Mouse (Mus musculus) midbrain, embryonic 11.5 days (tissue): Measurements from ENCODE around the gene Rnf123. TPM values are rescaled to one million over a fixed set of nuclear protein-coding genes. Genes with fewer than 3 reads are reported as not detected.

ENCODE experiments used
- ATAC-seq: fragments of 200-750 bp; cut with Nextera tagmentation; 2 replicates; pipeline ENCODE4 v1.8.0; 2017; ENCODE audit warnings: moderate TSS enrichment, moderate library complexity; ENCODE audit not compliant: low FRiP score
- DNase-seq: peaks from one replicate; pipeline ENCODE4 v3.0.0; 2015; ENCODE audit warnings: low spot score; ENCODE audit errors: missing footprints
- H3K27ac ChIP-seq: fragments of 300-500 bp; sonication (generic); 2 replicates; pipeline ENCODE4 v1.5.1; 2014; ENCODE audit warnings: low read depth, low read length
- H3K27me3 ChIP-seq: fragments of 300-500 bp; sonication (generic); 2 replicates; pipeline ENCODE4 v1.6.1; 2014; ENCODE audit warnings: mild to moderate bottlenecking, low read length, moderate library complexity, mixed read lengths; ENCODE audit not compliant: control insufficient read depth, insufficient read depth
- H3K36me3 ChIP-seq: fragments of 300-500 bp; sonication (generic); 2 replicates; pipeline ENCODE4 v1.6.1; 2014; ENCODE audit warnings: mild to moderate bottlenecking, low read length, moderate library complexity, mixed read lengths; ENCODE audit not compliant: control insufficient read depth, insufficient read depth
- H3K4me1 ChIP-seq: fragments of 300-500 bp; sonication (generic); 2 replicates; pipeline ENCODE4 v1.6.1; 2014; ENCODE audit warnings: low read length; ENCODE audit not compliant: control insufficient read depth, insufficient read depth
- H3K4me2 ChIP-seq: fragments of 300-500 bp; sonication (generic); 2 replicates; pipeline ENCODE4 v1.6.1; 2014; ENCODE audit warnings: mild to moderate bottlenecking, moderate library complexity
- H3K4me3 ChIP-seq: fragments of 300-500 bp; sonication (generic); 2 replicates; pipeline ENCODE4 v1.5.1; 2014; ENCODE audit warnings: low read depth, low read length
- H3K9ac ChIP-seq: fragments of 300-500 bp; sonication (generic); 2 replicates; pipeline ENCODE4 v1.6.1; 2014; ENCODE audit warnings: low read length
- H3K9me3 ChIP-seq: fragments of 300-500 bp; sonication (generic); 2 replicates; pipeline ENCODE4 v1.6.1; 2016; ENCODE audit warnings: low read length; ENCODE audit not compliant: control insufficient read depth
- WGBS: fragments of 180-500 bp; shearing (Covaris S2); extraction: QIAGEN DNeasy Blood & Tissue Kit; methylation state at CpG from one replicate; pipeline ENCODE4 v1.1.7; 2014; 5-methylcytosine and 5-hydroxymethylcytosine counted together
- polyA plus RNA-seq: library from polyadenylated mRNA; unstranded; fragments of >200 nt; fragmentation: Nextera tagmentation; extraction: Ambion mirVana; gene quantifications from 2 replicates; pipeline ENCODE4 v1.2.1, GENCODE M21; 2014

The Rnf123 gene
- polyA plus RNA-seq, 1 experiment from 2014 or later = 29.2 TPM

DNA sequence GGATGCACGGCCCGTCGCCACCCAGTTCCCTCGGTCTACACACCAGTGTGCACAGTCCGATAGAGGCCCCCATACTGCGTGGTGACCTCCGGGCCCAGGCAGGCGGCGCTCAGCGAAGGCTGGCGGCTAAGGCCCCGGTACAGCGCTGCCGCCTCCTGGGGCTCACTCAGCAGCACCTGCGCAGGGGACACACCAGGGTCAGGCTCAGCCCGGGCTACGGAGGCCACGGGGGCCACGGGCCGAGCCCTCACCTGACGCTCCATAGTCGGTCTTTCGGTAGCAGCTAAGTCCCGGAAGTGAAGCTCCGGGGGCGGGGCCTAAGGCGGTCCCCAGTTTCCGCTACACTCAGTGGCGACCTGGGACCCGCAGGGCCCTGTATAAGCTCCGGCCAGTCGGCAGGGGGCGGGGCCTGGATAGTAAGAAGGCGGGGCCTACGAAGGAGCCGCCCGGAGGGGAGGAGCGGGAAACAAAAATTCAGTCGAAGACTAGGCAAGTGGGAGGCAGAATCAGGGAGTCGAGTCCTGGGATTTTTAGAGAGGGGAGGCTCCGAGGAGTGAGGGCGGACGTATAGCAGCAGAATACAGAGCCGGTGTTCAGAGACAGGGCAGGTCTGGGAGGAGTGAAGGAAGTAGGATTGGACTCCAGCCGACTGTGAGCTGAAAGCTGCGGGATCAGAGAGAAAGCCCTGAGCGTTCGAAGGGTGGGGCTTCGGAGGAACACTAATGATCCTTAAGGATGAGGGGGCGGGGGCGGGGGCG is 11.2 kb upstream of the Rnf123 start, which contains the start of gene Apeh:
Gene Apeh, minus strand, starts transcription at position 423 of the 758 bp plus-strand sequence.
- peak within 1 kb of the TSS; percentile 36; the same call in 1 of the 2 replicates for H3K27ac ChIP-seq
- H3K4me2 ChIP-seq = peak within 1 kb of the TSS; percentile 89
- H3K9me3 ChIP-seq = no peaks in the 10 kb centered on the region
- H3K27me3 ChIP-seq = no peaks in the 10 kb centered on the region
- peak within 1 kb of the TSS; percentile 83 for H3K4me3 ChIP-seq
- ATAC-seq (peak; percentile 96), DNase-seq (peak; percentile 99)
- H3K4me1 ChIP-seq = peaks cover 11% of the 10 kb centered on the region
- peak within 1 kb of the TSS; percentile 78 for H3K9ac ChIP-seq
- under 1% methylated on average over 51 of the region's 52 CpGs for WGBS
- H3K36me3 ChIP-seq = peaks cover 21% of the 10 kb centered on the region

DNA sequence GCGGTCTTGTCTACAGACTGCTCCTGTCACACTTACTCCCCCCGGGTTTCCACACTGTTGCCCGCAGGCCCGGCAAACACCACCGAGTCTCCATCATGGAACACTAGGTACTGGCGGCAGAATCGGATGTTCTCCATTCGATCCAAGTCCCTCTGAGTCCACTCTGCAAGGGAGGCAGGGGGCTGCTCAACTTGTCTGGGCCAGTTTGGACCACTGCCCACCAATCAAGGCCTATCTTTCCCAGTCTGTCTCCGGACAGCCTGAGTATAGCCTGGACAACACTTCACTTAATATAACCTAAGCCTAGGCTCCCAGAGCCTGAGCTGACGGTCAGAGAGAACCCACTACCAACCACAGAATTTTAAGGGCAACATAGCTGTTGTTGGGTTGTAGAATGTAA is 10.4 kb upstream of the Rnf123 start:
- H3K4me1 ChIP-seq = peaks cover 11% of the 10 kb centered on the region
- peak; percentile 68 for DNase-seq
- H3K9ac ChIP-seq = peak overlapping the region; percentile 78
- ATAC-seq = no peak
- peak overlapping the region; percentile 83 for H3K4me3 ChIP-seq
- H3K9me3 ChIP-seq = no peaks in the 10 kb centered on the region
- H3K27ac ChIP-seq = no peak overlapping the region
- peaks cover 21% of the 10 kb centered on the region for H3K36me3 ChIP-seq
- no peaks in the 10 kb centered on the region for H3K27me3 ChIP-seq
- 78% methylated on average over 10 of the region's 10 CpGs for WGBS
- H3K4me2 ChIP-seq = peak overlapping the region; percentile 89

DNA sequence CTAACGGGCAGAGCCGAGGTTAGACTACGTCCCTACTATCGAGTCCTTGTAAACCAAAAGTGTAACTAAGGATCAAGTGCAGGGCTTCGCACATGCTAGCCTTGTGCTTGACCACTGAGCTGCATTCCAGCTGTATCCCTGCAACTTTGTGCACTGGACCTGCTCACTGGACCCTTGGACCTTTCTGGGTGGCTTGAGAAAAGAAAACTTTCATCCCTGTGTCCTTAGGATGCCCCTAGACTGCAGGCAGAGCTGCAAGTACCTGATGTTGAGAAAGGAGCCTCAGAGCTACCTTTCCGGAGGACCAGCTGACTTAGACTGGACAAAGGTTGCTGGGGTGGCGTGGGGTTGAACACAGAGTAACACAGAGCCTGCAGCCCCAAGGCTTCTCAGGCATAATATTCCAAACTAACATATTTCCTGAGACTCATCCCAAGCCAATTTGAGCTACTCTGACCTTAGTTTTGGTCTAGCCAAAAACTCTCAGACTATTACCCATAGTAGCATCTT is 7.5 kb upstream of the Rnf123 start:
- DNase-seq = no peak
- Histone ChIP-seq H3K9ac (no peak overlapping the region), H3K27ac (no peak overlapping the region), H3K4me2 (no peak overlapping the region), H3K36me3 (peaks cover 41% of the 10 kb centered on the region), H3K4me3 (no peak overlapping the region), H3K27me3 (no peaks in the 10 kb centered on the region), H3K9me3 (no peaks in the 10 kb centered on the region), H3K4me1 (peaks cover 11% of the 10 kb centered on the region)
- WGBS = 95% methylated on average over 7 of the region's 7 CpGs
- no peak for ATAC-seq

- no peaks in the 10 kb centered on the region for H3K4me1 ChIP-seq
- H3K27ac ChIP-seq = no peak overlapping the region
- H3K9ac ChIP-seq = no peak overlapping the region
- no peak for DNase-seq
- ATAC-seq = no peak
- H3K9me3 ChIP-seq = no peaks in the 10 kb centered on the region
- H3K27me3 ChIP-seq = peaks cover 24% of the 10 kb centered on the region
- no peak overlapping the region for H3K4me3 ChIP-seq
- WGBS = 97% methylated on average over 4 of the region's 4 CpGs
- H3K36me3 ChIP-seq = peaks cover 32% of the 10 kb centered on the region
- H3K4me2 ChIP-seq = no peak overlapping the region
Observed at GRCm38 (mm10) chr9:108085261-108085660, 2.1 kb upstream of the Rnf123 start.

DNA sequence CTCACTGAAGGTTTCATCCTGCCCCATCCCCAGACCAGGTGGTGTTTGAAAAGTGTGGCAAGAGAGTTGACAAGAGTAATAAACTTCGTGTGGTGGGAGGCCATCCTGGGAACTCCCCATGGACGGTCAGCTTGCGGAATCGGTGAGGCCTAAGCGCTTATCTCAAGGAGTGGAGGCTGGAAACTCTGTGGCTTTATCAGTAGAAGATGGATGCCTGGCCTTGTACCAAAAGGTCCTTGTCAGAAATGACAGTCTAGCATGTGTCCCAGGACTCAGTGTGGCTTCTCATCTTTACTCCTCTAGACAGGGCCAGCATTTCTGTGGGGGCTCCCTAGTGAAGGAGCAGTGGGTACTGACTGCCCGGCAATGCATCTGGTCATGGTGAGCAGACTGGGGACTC is 415 bp upstream of the Rnf123 start:
- Histone ChIP-seq H3K4me2 (no peak overlapping the region), H3K36me3 (peaks cover 27% of the 10 kb centered on the region), H3K27ac (no peak overlapping the region), H3K9ac (no peak overlapping the region), H3K4me3 (no peak overlapping the region), H3K27me3 (peaks cover 24% of the 10 kb centered on the region), H3K9me3 (no peaks in the 10 kb centered on the region), H3K4me1 (peaks cover 5% of the 10 kb centered on the region; the same call in 1 of the 2 replicates)
- 84% methylated on average over 6 of the region's 6 CpGs for WGBS
- DNase-seq (no peak), ATAC-seq (no peak)

DNA sequence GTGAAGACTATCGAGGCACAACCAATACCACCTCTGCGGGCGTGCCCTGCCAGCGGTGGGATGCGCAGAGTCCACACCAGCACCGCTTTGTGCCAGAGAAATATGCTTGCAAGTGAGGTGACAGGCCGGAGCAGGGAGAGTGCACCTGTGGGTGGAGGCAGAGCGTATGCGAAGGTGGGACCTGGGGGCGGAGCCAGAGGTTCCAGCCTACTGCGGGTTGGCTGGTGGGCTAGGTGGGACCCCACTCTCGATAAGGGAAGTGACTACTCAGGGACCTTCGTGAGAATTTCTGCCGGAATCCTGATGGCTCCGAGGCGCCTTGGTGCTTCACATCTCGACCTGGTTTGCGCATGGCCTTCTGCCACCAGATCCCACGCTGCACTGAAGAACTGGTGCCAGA is 597 bp downstream of the Rnf123 start:
- DNase-seq (no peak), ATAC-seq (no peak)
- H3K9ac ChIP-seq = no peak overlapping the region
- H3K4me1 ChIP-seq = peaks cover 11% of the 10 kb centered on the region; the same call in 1 of the 2 replicates
- H3K27ac ChIP-seq = no peak overlapping the region
- no peaks in the 10 kb centered on the region for H3K9me3 ChIP-seq
- peaks cover 24% of the 10 kb centered on the region for H3K27me3 ChIP-seq
- no peak overlapping the region for H3K4me3 ChIP-seq
- H3K4me2 ChIP-seq = no peak overlapping the region
- H3K36me3 ChIP-seq = peaks cover 23% of the 10 kb centered on the region
- WGBS = 9% methylated on average over 19 of the region's 19 CpGs

DNA sequence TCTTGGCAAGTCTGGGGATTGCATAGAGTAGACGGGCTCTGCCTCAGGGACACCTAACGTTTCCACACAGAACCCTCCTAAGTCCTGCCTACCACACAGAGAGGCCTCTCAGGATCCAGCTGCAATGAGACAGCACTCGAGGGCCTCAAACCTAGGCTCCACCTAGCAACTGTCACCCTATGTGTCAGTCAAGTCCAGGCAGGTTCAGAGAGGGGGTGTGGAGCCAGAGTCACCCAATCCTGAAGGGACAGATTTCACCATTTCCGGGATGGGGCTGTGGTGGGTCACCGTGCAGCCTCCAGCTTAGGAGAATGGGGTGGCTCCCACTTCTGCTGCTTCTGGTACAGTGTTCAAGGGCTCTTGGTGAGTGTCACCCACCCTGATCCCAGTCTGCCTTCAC is 3.0 kb downstream of the Rnf123 start, which contains the start of gene Mst1:
Gene Mst1, plus strand, starts transcription at position 269 of the 400 bp plus-strand sequence.
- Histone ChIP-seq H3K4me1 (peaks cover 11% of the 10 kb centered on the region; the same call in 1 of the 2 replicates), H3K27me3 (peaks cover 24% of the 10 kb centered on the region), H3K9ac (peak within 1 kb of the TSS; percentile 90), H3K4me2 (peak within 1 kb of the TSS; percentile 88), H3K36me3 (peaks cover 3% of the 10 kb centered on the region; the same call in 1 of the 2 replicates), H3K9me3 (no peaks in the 10 kb centered on the region), H3K4me3 (peak within 1 kb of the TSS; percentile 71), H3K27ac (no peak within 1 kb of the TSS)
- ATAC-seq (no peak), DNase-seq (no peak)
- 77% methylated on average over 5 of the region's 5 CpGs for WGBS

DNA sequence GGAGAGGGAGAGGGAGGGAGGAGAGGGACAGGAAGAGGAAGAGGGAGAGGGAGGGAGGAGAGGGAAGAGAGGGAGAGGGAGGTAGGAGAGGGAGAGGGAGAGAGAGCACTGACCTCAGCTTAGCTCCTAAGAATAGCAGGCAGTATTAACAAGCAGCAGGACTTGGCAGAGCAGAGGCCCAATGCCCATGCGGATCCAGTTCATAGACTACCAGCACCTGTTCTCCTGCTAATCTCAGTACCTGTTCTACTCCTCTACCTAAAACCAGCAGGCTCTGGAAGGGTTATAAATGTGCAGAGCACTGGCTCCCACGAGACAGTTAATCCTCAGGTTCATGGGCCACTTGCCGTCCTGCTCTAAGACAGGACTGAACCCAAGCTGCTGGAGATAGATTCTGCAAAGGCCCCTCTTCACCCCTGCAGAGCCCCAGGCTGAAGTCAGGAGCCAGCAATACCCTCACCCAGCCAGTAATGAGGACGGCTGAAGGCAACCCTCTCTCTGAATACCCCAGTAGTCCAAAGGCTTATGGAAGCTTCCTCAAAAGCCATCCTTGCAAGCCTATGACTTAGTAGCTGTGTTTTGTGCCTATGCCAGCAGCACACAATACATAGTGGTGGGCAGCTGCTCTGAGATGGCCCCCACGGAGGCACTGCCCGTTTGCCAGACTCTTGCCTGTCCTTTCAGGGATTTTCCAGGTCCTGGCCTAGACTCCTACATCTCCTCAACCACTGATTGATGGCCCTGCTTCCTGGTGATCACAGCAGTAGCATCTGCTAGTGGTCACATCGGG is 9.8 kb downstream of the Rnf123 start:
- 61% methylated on average over 7 of the region's 7 CpGs for WGBS
- DNase-seq = no peak
- Histone ChIP-seq H3K36me3 (no peaks in the 10 kb centered on the region; the same call in 1 of the 2 replicates), H3K27ac (no peak overlapping the region), H3K4me2 (no peak overlapping the region), H3K4me1 (peaks cover 3% of the 10 kb centered on the region; the same call in 1 of the 2 replicates), H3K4me3 (no peak overlapping the region), H3K27me3 (no peaks in the 10 kb centered on the region), H3K9ac (no peak overlapping the region), H3K9me3 (no peaks in the 10 kb centered on the region)
- ATAC-seq = no peak
